Mouse (Mus musculus): Measurements from ENCODE around the gene Phactr2.

- TF ChIP-seq POLR2A (IDR thresholded peaks at IDR 0.05; ENCODE audit: low read depth, low read length) (no peak), CTCF (conservative IDR thresholded peaks at IDR 0.05; ENCODE audit: insufficient read depth, insufficient read length, low read depth, low read length) (no peak)
Observed at GRCm38 (mm10) chr10:13172798-13173221, 301.4 kb downstream of the Phactr2 start.

All from kidney, adult 2 months (tissue).